Mouse (Mus musculus): Measurements from ENCODE around the gene Tcam1.

Tcam1 gene

DNA sequence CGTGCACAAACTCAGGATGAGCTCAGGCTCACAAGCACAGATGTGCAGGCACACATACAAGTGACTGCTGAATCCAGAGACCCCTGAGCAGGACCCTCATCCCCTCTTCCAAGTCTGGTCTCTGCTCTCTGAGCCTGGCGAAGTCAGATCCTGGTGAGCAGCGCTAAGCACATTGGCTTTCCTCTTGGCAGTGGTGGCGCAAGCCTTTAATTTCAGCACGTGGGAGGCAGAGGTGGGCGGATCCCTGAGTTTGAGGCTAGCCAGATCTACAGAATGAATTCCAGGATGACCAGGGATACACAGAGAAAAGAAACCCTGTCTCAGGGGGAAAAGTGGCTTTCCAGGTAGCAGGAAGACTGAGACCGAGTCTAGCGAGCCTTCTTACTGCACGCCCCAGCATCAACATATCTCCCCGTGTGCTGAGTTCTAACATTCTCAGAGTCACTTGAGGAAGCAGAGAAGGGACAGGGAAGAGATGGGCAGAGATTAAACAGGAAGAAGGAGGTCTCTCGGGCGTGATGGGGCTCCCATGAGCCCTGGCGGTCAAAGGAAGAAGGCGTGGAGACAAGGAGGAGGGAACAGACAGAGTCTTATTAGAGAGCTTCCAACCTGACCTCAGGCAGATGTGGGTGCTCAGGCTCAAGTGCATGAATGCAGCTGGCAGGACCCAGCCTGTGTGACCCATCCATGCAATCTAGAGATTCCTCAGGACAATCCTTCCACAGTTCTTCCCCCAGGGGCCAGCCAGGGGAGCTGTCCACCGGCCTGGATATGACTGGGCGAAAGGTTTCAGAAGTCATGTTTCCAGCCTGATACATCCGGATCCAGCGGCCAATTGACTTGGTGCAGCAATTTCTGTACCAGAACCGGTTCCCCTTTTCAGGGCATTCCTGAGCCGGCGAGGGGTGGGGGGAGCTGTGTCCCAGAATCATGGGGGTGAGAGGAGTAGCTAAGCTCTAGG is 42.2 kb downstream of the Tcam1 start:
- DNase-seq = no peak

DNA sequence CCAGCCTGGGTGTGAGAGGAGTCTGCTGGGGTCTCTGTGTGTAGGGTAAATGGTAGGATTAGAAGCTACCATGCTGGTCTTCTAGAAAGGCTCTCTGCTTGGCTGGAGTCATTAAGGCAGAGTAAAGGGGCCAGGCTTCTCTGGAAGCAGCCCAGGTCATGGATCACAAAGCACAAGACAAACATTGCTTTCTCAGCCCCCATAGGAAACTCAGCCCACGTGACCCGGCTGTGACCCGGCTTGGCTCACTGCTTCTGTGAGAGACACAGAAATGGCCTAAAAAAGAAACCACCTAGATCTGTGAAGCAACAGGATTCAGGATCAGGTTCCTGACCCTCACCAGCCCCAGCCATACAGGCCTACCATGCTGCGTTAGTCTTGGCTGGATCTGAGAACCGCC is 48.4 kb downstream of the Tcam1 start:
- no peak for DNase-seq

GRCm38 (mm10) chr11:106325566-106326206 is 49.2 kb downstream of the Tcam1 start:
- DNase-seq = peak; percentile 86 to 89

GRCm38 (mm10) chr11:106326475-106326874 is 50.0 kb downstream of the Tcam1 start:
- DNase-seq = no peak

DNA sequence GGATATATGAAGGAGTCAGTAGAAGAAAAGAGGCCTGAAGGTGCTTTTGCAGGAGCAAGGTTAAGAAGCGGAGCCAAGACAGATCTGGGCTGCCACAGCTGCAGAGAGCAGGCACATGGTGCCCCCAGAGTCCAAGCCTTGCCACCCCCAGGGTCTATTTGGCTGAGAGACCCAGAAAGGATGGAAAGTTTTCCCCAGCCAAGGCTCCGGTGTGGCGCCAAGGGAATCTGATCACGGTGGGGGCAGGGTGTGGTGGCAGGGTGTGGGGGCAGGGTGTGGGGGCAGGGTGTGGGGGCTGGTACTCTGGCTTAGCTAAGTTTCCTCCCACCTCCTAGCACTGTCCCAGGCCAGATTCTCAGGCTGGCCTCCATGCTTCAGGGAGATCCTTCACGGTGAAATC is 52.0 kb downstream of the Tcam1 start:
- no peak for DNase-seq

DNA sequence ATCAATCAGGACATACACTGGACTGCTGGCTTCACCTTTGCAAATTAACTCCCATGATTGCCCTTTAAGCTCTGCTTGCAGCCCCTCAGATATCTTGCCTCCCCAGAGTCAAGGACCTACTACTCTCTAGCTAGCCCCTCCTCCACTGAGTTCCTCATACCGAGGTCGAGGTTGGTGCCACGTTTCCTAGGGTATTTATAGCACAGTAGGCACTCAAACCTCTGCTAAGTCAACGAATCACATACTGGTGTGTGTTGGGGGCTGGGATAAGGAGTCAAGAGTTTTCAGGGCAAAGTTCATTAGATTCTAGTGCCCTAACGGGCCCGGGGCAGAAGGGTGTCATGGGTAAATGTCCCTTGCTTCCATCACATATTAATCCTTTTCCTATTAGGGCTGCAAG is 52.7 kb downstream of the Tcam1 start:
- no peak for DNase-seq

DNA sequence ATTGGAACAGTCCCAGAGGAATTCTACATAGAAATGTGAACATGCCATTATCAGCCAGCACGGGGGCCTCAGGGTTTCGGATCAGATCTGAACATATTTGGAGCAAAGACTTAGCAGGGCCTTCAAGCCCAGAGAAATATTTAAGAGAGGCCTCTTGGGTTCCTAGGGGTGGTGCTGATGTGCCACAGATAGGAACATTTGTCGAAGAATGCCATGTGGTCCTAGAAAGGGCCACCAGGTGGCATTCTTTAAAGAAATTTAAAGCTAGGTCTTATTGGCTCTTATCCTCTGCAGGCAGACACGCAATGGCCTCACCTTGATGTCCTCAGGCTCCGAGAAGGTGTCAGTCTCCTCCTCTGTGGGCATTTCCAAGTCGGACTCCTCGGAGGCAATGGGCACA is 53.2 kb downstream of the Tcam1 start:
- peak; percentile 60 to 72 for DNase-seq

GRCm38 (mm10) chr11:106332458-106332857 is 56.0 kb downstream of the Tcam1 start:
- DNase-seq = peak; percentile 41 to 67

DNA sequence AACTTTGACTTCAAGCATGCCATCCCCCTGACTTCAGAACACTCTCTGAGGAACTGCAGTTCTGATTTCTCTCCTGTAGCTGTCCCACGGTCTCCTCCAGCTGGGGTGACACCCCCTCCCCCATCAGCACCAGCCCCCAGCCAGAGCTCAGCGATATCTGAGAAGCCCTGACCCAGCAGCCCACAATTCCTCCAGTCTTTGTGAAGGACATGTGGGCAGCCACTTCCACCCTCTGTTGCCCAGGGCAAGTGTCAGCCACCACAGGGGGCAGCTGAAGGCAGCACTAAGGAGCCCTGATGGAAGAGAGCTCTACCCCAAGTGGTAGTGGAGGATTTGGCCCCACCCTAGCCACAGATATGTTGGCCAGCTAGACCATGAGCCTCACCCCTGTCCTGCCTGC is 57.6 kb downstream of the Tcam1 start:
- no peak for DNase-seq

DNA sequence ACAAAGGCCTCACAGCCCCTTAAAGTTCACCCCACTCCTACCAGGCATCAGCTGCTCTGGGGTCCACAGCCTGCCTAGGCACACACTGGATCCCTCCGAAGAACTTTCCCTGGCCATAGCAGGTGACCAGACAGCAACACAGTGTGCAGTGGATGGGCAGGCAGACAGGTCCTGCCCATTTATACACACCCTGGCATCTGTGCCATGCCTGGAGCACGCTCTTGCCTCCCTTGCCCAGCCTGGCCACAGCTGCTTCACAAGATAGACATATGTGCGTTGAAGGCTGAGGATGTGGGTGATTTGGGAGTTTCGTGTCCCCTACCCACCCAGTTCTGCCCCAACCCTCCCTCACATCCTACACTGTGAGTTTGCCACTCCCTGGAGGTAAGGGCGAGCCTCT is 61.6 kb downstream of the Tcam1 start:
- no peak for DNase-seq
